Mouse (Mus musculus) kidney, embryonic 16.5 days (tissue): ENCODE results near the gene Rnf182. TPM values are rescaled to one million over a fixed set of nuclear protein-coding genes. Genes with fewer than 3 reads are reported as not detected.

ENCODE experiments used
- ATAC-seq: fragments of 200-750 bp; cut with Nextera tagmentation; 2 replicates; pipeline ENCODE4 v1.8.0; 2017; ENCODE audit warnings: moderate TSS enrichment; ENCODE audit not compliant: low FRiP score, low TSS enrichment
- H3K27ac ChIP-seq: fragments of 300-500 bp; sonication (generic); 2 replicates; pipeline ENCODE4 v1.5.1; 2014; ENCODE audit warnings: low read length
- H3K27me3 ChIP-seq: fragments of 300-500 bp; sonication (generic); 2 replicates; pipeline ENCODE4 v1.6.1; 2014; ENCODE audit warnings: low read length, control low read depth, mixed read lengths; ENCODE audit not compliant: insufficient read depth
- H3K36me3 ChIP-seq: fragments of 300-500 bp; sonication (generic); 2 replicates; pipeline ENCODE4 v1.6.1; 2014; ENCODE audit warnings: low read length, control low read depth, mixed read lengths; ENCODE audit not compliant: insufficient read depth
- H3K4me1 ChIP-seq: fragments of 300-500 bp; sonication (generic); 2 replicates; pipeline ENCODE4 v1.6.1; 2014; ENCODE audit warnings: low read length, control low read depth, mixed read lengths; ENCODE audit not compliant: insufficient read depth
- H3K4me2 ChIP-seq: fragments of 300-500 bp; sonication (generic); replicated peaks from 2 replicates; pipeline ENCODE4 v1.6.1; 2014; ENCODE audit warnings: low read depth, low read length
- H3K4me3 ChIP-seq: fragments of 300-500 bp; sonication (generic); 2 replicates; pipeline ENCODE4 v1.5.1; 2014; ENCODE audit warnings: mild to moderate bottlenecking, low read length
- H3K9ac ChIP-seq: fragments of 300-500 bp; sonication (generic); replicated peaks from 2 replicates; pipeline ENCODE4 v1.6.1; 2014; ENCODE audit warnings: low read length
- H3K9me3 ChIP-seq: fragments of 300-500 bp; sonication (generic); 2 replicates; pipeline ENCODE4 v1.6.1; 2016; ENCODE audit warnings: low read length, control low read depth
- WGBS: fragments of 180-500 bp; shearing (Covaris S2); extraction: QIAGEN DNeasy Blood & Tissue Kit; methylation state at CpG from one replicate; pipeline ENCODE4 v1.1.7; 2014; 5-methylcytosine and 5-hydroxymethylcytosine counted together
- polyA plus RNA-seq: library from polyadenylated mRNA; unstranded; fragments of >200 nt; fragmentation: Nextera tagmentation; extraction: Ambion mirVana; gene quantifications from 2 replicates; pipeline ENCODE4 v1.2.1, GENCODE M21; 2015

The Rnf182 gene
- polyA plus RNA-seq, 1 experiment from 2014 or later = 1.6 TPM

DNA sequence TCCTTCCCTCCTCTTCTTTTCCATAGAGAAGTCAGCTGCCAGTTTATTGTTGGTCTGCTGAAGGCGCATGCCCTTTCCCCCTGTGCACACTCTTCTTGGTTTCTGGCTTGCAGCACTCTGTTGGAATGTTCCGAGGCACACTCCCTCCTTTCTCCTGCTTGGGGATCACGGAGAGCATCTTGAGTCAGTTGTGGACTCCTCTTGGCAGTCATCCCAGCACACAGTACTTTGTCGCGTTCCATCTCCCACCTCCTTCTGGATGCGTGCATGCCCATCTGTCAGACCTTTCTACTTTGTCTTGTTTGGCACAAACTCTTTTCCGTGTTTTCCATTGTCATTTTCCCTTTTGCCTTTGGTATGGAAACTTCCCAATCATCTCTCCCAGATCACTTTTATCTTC lies 22.2 kb downstream of the Rnf182 start:
- Histone ChIP-seq H3K9ac (no peak overlapping the region), H3K4me3 (no peak overlapping the region), H3K27me3 (no peaks in the 10 kb centered on the region; the same call in 1 of the 2 replicates), H3K4me1 (no peaks in the 10 kb centered on the region), H3K27ac (no peak overlapping the region), H3K9me3 (no peaks in the 10 kb centered on the region), H3K4me2 (no peak overlapping the region), H3K36me3 (no peaks in the 10 kb centered on the region)
- 82% methylated on average over 7 of the region's 7 CpGs for WGBS
- no peak for ATAC-seq

DNA sequence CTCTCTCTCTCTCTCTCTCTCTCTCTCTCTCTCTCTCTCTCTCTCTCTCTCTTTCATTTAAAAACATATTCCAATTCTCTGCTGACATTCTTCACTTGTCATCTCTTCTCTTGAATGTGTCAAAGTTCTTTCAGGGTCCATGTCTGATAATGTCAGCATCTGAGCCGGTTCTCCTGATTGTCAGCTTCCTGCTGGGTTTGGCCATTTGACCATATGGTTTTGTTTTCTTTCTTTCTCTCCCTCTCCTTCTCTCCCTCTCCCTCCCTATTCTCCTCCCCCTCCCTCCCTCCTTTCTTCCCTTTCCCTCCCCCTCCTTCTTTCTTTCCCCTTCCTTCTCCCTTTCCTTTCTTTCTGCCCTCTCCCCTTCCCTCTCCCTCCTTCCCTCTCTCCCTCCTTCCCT lies 29.5 kb downstream of the Rnf182 start:
- ATAC-seq = no peak
- H3K9ac ChIP-seq = no peak overlapping the region
- 43% methylated on average over 1 of the region's 1 CpGs for WGBS
- H3K36me3 ChIP-seq = no peaks in the 10 kb centered on the region
- H3K9me3 ChIP-seq = no peaks in the 10 kb centered on the region
- no peaks in the 10 kb centered on the region for H3K27me3 ChIP-seq
- no peak overlapping the region for H3K4me3 ChIP-seq
- H3K4me1 ChIP-seq = 0 out of 2 replicates have a peak, but pooled peaks cover 4% of the 10 kb centered on the region
- H3K4me2 ChIP-seq = no peak overlapping the region
- H3K27ac ChIP-seq = no peak overlapping the region

DNA sequence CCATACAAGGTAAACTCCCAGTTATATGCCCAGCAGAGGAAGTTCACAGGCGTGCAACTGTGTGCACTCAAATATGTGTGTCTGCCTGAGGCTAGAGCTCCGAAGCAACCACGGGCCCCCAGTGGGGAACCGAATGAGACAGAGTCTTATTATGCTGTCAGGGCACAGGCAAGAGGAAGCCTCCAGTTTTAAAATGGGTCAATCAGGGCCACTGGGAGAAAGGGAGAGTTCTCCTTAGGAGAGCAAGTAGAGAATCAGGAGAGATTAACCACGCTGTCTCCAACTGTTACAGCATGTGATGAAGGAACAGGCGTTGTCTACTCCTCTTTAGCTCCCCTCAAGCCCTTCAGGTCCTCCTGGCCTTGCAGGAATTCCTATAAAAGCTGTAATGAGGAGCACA lies 33.0 kb downstream of the Rnf182 start:
- peaks cover 4% of the 10 kb centered on the region; the same call in 1 of the 2 replicates for H3K4me1 ChIP-seq
- H3K4me2 ChIP-seq = no peak overlapping the region
- H3K4me3 ChIP-seq = no peak overlapping the region
- WGBS = 53% methylated on average over 6 of the region's 6 CpGs
- 0 out of 2 replicates have a peak, but pooled peaks cover 3% of the 10 kb centered on the region for H3K27me3 ChIP-seq
- ATAC-seq = no peak
- H3K9me3 ChIP-seq = no peaks in the 10 kb centered on the region
- no peaks in the 10 kb centered on the region for H3K36me3 ChIP-seq
- H3K9ac ChIP-seq = no peak overlapping the region
- no peak overlapping the region for H3K27ac ChIP-seq

GRCm38 (mm10) chr13:43651277-43651676 lies 35.8 kb downstream of the Rnf182 start:
- H3K9me3 ChIP-seq = no peaks in the 10 kb centered on the region
- no peak overlapping the region for H3K4me2 ChIP-seq
- no peaks in the 10 kb centered on the region for H3K36me3 ChIP-seq
- no peak overlapping the region for H3K27ac ChIP-seq
- no peak for ATAC-seq
- 0 out of 2 replicates have a peak, but pooled peaks cover 3% of the 10 kb centered on the region for H3K27me3 ChIP-seq
- no peak overlapping the region for H3K9ac ChIP-seq
- H3K4me1 ChIP-seq = peaks cover 4% of the 10 kb centered on the region; the same call in 1 of the 2 replicates
- no peak overlapping the region for H3K4me3 ChIP-seq
- 19% methylated on average over 3 of the region's 3 CpGs for WGBS

- no peaks in the 10 kb centered on the region for H3K36me3 ChIP-seq
- H3K4me3 ChIP-seq = no peak overlapping the region
- ATAC-seq = no peak
- 44% methylated on average over 6 of the region's 6 CpGs for WGBS
- H3K9me3 ChIP-seq = no peaks in the 10 kb centered on the region
- no peaks in the 10 kb centered on the region; the same call in 1 of the 2 replicates for H3K4me1 ChIP-seq
- no peak overlapping the region for H3K4me2 ChIP-seq
- no peak overlapping the region for H3K9ac ChIP-seq
- 0 out of 2 replicates have a peak, but pooled peaks cover 3% of the 10 kb centered on the region for H3K27me3 ChIP-seq
- H3K27ac ChIP-seq = no peak overlapping the region
These were observed 38.6 kb downstream of the Rnf182 start for GRCm38 (mm10) chr13:43654091-43654490.

GRCm38 (mm10) chr13:43663225-43663624 lies 47.7 kb downstream of the Rnf182 start:
- no peak for ATAC-seq
- 88% methylated on average over 4 of the region's 4 CpGs for WGBS

DNA sequence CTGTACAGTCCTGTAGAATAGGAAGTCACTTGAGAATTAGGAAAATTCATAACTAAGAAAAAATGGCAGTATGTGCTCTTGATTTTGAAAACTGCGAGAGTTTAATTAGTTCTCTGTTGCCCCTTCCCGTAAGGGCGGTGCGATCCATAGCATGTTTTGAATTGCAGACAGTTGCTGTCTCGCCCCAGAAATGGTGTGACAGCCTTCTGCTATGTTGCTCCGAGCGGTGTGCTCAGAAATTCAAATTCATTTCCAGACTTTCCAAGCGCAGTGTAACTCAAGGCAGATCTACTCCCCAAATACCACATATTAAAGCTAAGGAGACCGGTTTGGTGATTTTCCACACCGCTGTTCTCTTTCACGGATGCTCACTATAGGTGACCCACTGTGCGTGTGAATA lies 50.6 kb downstream of the Rnf182 start:
- WGBS = 92% methylated on average over 12 of the region's 12 CpGs
- H3K4me1 ChIP-seq = no peaks in the 10 kb centered on the region
- H3K4me3 ChIP-seq = no peak overlapping the region
- no peaks in the 10 kb centered on the region for H3K36me3 ChIP-seq
- no peaks in the 10 kb centered on the region for H3K27me3 ChIP-seq
- H3K9ac ChIP-seq = no peak overlapping the region
- no peak overlapping the region for H3K4me2 ChIP-seq
- peaks cover 4% of the 10 kb centered on the region for H3K9me3 ChIP-seq
- ATAC-seq = no peak
- no peak overlapping the region for H3K27ac ChIP-seq

More at GRCm38 (mm10) chr13:43663225-43663624, 47.7 kb downstream of the Rnf182 start:
- Histone ChIP-seq H3K27me3 (no peaks in the 10 kb centered on the region), H3K4me3 (no peak overlapping the region), H3K4me1 (no peaks in the 10 kb centered on the region), H3K9ac (no peak overlapping the region), H3K27ac (no peak overlapping the region), H3K9me3 (peaks cover 8% of the 10 kb centered on the region), H3K4me2 (no peak overlapping the region), H3K36me3 (0 out of 2 replicates have a peak, but pooled peaks cover 3% of the 10 kb centered on the region)

DNA sequence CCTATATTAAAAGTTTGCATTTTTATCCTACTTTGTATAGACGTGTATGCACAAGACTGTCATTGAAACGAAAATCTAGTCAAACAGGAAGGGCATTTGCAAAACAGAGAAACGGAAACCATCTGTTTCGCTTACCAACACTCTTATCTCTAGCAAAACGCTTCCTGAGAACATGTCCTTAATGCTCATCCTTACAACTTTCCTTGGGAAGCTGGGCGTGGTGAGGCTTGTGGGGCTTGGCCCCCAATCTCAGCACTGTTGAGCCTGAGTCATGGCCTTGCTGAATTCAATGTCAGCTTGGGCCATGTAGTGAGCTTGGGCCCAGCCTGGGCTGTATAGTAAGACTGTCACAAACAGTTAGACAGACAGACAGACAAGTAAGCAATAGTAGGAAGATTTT lies 51.4 kb downstream of the Rnf182 start:
- no peaks in the 10 kb centered on the region for H3K36me3 ChIP-seq
- no peak overlapping the region for H3K27ac ChIP-seq
- H3K9ac ChIP-seq = no peak overlapping the region
- no peaks in the 10 kb centered on the region for H3K9me3 ChIP-seq
- no peak for ATAC-seq
- no peaks in the 10 kb centered on the region for H3K4me1 ChIP-seq
- no peak overlapping the region for H3K4me2 ChIP-seq
- H3K4me3 ChIP-seq = no peak overlapping the region
- WGBS = 64% methylated on average over 6 of the region's 6 CpGs
- H3K27me3 ChIP-seq = no peaks in the 10 kb centered on the region

DNA sequence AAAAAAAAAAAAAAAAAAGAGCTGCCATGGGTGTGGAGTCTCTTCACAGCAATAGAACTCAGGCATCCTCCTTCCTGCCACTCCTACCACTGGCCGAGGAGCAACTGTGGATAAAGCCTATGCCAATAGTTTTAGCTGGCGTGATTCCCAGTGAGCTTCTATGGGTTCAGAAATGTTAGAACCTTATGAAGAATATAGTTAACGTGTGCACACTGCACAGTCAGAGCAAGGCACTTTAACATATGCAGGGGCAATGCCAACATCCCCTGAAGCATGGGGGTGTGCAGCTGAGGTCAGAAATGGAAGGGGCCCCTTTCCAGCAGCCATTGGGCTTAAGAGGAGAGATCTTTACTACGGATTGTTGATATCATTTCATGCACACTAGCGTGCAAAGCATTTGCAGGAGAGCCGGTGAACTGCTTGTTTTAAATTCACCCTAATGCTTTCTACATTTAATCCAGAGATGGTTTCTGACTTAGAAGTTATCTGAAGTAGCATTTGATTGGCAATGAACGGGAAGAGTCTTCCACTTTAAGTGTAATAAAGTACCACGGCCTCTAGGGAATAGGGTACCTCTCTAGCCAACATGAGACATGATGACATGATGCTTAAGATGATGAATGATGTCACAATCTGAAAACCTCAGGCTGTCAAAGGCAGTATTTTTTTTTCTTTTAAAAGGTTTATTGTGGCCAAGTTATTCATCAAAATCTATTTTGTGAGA lies 61.8 kb downstream of the Rnf182 start:
- WGBS = 78% methylated on average over 8 of the region's 8 CpGs
- Histone ChIP-seq H3K9ac (no peak overlapping the region), H3K4me2 (no peak overlapping the region), H3K27me3 (no peaks in the 10 kb centered on the region), H3K4me1 (no peaks in the 10 kb centered on the region), H3K4me3 (no peak overlapping the region), H3K27ac (no peak overlapping the region), H3K36me3 (no peaks in the 10 kb centered on the region), H3K9me3 (no peaks in the 10 kb centered on the region)
- no peak for ATAC-seq

DNA sequence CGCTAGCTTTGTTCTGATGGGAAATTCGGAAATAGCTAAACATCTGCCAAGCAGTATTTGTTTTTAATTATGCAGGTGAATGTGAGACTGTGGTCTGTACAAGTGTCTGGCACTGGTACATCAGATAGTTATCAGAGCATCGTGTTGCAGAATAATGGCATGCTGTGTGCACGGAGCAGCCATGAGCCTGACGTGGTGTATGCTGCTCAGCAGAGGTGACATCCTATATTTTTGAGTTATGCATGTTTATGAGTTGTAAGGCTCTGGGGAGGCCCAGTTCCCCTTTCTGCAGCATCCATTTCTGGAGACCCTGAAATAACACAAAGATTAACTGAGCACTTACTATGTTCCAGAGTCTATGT lies 62.4 kb downstream of the Rnf182 start:
- Histone ChIP-seq H3K9ac (no peak overlapping the region), H3K9me3 (no peaks in the 10 kb centered on the region), H3K27ac (no peak overlapping the region), H3K4me2 (no peak overlapping the region), H3K36me3 (no peaks in the 10 kb centered on the region), H3K4me3 (no peak overlapping the region), H3K27me3 (no peaks in the 10 kb centered on the region), H3K4me1 (no peaks in the 10 kb centered on the region)
- WGBS = 65% methylated on average over 5 of the region's 5 CpGs
- ATAC-seq = no peak
